Mouse (Mus musculus): ENCODE data around the gene Macrod2.

Gene Macrod2

DNA sequence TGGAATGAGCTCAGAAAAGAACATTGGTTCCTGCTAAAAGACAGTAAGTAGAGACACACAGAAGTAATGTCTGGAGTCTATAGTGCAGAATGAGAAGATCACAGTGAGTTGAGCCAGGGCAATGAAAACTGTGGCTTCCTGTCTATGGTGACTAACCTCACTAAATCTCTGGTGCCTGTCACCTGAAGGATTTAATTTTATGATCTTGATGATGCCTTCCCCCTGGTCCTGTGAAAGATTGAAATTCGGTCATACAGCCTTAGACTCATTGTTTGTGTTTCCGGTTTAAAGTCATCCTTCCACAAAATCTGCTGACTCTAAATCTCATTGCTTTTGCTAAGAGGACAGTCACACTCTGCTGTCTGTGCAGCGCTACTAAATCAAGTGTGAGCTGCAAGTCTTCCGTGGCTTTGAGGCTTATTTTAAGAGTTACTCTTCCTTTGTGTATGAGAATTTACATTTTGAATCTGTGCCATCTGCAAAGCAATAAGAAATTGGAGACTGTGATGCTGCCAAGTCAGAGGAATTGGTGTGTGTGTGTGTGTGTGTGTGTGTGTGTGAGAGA is 1836.0 kb downstream of the Macrod2 start:
- DNase-seq (ENCODE audit: low spot score): no peak

DNA sequence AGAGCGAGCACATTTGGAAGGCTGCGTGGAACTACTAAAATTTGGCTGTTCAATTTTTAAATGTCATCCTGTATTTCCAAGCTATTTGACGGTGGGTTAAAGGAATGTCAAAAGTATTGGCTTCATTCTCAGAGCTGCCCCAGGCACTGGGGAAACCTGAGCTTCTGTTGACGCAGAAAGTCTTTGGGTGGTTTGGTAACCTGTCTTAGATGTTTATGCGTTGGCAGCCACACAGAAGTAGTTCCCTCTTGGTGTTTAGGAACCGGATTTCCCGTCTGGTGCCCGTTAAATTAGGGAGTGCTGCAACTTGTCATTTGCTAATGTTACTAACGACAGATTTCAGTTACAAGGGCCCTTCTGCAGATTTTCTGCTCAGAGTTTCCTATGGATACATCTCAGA is 1837.7 kb downstream of the Macrod2 start:
- DNase-seq (ENCODE audit: low spot score): no peak

DNA sequence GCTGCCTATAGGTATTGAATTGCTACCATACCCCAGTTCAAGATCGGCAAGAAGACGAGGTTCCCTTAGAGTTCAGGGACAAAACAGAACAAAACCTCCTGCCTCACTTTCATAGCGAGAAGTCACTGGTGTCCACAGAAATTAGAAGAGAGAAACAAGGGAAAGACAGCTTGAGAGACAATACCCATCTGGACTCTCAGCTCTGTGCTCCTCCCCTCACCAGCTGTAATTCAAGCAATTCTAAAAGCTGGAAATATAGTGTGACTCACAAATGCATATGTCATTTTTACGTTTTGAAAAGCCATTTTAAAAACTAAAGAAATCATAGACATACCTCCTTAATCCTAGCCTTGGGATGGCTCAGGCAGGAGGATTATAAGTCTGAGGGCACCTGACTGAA is 1848.4 kb downstream of the Macrod2 start:
- DNase-seq (ENCODE audit: low spot score): no peak

DNA sequence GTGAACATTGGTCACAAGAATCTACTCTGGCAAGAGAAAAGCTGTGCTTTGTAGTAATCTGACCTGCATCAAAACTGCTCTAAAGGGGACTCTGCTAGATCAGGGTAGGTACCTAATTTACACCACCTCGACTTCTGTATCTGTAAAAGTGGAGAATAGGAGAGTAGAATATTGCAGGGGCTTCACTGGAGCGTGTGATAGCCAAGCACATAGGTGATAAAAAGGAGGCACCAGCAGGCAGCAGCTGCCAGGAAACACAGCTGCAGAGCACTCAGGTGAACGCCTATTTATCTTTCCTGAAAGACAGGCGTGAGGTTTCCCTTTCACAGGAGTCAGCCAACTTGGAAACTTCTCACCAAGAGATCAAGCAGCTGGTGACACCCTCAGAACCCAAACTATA is 1855.3 kb downstream of the Macrod2 start:
- DNase-seq (ENCODE audit: low spot score): no peak

DNA sequence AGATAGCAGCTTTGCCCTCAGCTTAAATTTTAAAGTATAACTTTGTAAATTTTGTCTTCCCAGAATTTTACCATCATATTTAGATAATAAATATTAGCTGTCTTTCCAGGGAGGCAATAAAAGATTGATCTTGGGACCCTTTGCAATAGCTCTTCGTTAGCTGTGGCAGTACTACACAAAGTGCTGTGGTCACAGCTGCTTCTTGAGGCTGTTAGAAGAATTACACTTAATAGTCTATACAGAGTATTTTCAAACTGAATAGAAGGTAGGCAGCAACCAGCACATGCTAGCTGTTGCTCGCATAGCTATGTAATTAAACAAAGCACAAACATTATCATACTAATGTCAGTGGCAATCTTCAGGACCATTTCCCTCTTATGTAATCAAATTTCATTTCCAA is 1856.4 kb downstream of the Macrod2 start:
- no peak for DNase-seq (ENCODE audit: low spot score)

DNA sequence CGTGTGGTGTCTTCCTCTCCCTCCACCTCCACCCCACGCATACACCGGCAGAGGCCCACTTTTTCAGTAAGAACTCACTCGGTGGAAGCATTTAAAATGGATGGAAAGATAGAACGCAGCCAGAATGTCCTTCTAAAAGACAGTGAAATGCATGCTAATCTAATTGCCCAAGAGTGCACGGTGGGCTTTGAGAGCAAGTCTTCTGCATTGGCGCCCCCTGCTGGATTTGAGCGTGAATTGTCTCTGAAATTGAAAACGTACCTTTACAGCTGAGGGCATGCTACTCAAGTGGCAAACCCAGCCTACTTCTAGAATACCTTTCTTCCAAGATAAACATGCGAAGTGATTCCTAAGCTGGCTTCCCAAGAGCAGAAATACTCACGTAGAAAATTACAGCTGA is 1858.8 kb downstream of the Macrod2 start:
- DNase-seq (ENCODE audit: low spot score): no peak

DNA sequence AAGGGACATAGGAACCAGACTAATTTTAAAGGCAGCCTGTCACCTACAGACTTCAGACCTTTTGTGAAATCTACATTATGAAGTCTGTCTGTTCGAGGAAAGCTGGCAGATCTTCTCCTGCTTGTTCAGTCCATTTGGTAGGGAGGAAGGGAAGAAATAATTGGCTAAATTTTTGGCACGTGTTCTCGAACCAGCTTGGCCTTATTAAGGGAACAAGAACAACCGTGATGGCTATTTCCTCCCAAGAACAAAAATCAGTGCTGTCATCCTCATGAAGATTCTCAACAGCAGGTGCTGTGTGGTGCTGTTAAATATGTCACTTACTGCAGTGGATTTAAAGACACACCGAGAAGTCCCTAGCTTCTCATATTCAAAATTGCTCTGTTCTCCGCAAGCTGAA is 1859.5 kb downstream of the Macrod2 start:
- DNase-seq (ENCODE audit: low spot score): no peak

DNA sequence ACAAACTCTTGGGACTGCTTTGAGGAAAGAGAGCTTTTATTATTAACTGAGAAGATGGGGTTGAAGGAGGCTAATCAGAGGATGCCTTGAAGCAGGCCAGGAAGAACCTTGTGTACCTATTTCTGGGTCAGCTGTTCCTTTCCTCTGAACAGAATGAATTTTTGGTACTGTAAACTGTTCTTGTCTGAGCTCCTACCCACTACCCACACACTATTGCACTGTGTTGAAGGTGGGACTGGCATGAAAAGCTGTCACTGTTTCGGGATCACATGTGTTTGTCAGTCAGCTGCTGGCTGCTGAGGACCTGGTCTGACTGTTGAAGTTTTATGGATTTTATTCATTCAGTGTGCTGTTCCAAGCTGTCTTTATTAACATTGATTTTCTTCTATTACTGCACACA is 1862.4 kb downstream of the Macrod2 start:
- DNase-seq (ENCODE audit: low spot score): no peak

DNA sequence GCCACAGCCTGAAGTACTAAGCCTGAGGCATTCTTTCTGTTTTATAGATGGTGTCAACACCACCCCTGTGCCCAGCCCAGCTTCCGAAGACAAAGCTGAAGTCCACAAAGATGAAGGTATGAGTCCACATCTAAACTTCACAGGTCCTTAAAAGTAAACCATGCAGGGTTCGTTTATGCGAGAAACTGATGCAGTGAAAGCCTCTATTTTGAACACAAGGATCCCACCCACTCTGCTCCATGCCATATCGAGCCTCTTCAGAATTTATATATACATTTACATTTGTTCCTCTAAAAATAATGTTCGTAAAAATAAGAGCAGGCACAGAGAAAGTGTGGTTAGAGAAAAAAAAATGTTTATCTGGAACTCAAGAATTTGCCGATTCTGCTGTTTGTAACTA is 1865.9 kb downstream of the Macrod2 start:
- DNase-seq (ENCODE audit: low spot score): no peak

DNA sequence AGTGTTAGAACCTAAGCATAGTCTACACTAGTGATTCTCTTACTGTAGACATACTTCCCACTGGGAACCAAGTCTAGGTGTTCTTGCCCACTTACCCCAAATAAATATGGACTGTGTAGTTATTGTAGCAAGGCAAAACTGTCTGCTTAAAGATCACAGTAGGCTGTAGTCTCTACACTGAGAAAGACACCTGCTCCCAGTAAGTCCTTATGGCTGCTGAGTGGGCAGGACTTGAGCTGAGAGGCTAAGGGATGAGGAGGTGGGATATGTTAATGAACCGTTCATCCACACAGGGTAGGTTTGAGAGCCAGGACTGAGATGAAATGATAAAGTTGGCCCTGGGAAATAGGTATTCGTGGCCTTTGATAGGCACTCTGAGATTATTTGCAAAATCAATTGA is 1869.6 kb downstream of the Macrod2 start:
- no peak for DNase-seq (ENCODE audit: low spot score)

DNA sequence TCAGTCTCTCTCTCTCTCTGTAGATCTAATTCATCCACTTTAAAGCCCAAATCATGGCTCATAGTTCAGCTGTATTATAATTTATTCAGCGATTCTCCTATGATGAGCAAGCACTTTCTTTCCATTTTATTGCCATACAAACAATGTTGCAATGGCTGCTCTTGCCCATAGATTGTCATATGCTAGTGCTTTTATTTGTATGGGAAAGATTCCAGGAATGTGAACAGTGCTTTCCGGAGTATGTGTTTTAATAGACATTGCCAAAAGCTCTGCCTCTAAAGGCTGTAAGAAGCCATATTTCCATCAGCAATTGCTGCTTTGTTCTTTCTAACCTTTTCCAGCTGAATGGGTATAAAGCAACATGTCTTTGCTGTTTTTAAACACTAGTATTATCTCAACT is 1872.7 kb downstream of the Macrod2 start:
- DNase-seq (ENCODE audit: low spot score): no peak

DNA sequence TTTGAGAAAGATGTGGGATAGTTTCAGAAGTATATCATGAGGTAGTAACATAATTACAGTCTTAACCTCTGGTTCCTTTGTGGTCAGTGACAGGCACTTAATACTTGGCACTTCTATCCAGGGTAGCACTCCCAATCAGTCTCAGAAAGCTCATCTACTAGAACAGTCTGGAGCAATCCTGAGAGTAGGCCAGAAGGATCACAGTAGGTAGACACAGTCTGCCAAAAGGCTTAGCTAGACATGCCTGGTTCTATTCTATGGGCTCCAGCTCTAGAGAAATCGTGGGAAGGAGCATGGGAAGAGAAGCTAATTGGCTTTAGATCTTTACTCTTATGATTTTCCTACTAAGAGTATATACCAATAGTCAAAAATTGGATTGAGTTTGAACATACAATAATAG is 1891.7 kb downstream of the Macrod2 start:
- no peak for DNase-seq (ENCODE audit: low spot score)

DNA sequence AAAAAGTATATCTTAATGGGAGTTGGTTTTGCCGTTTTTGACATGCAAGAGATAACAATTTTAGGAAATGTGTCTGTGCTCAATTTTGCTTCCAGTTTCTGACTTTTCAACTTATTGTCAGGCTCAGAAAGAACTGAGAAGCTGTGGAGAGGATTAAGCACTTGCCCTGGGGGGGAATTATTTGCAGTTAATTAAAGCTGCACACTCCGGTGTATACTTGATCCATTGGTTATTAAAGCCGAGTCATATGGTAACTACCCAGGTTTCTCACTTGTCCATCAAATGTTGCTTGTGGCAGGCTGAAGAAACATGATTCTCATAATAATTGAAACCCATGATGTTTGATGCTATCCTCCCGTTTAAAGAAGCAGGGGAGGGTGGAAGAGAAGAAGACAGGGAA is 1899.7 kb downstream of the Macrod2 start:
- no peak for DNase-seq (ENCODE audit: low spot score)

DNA sequence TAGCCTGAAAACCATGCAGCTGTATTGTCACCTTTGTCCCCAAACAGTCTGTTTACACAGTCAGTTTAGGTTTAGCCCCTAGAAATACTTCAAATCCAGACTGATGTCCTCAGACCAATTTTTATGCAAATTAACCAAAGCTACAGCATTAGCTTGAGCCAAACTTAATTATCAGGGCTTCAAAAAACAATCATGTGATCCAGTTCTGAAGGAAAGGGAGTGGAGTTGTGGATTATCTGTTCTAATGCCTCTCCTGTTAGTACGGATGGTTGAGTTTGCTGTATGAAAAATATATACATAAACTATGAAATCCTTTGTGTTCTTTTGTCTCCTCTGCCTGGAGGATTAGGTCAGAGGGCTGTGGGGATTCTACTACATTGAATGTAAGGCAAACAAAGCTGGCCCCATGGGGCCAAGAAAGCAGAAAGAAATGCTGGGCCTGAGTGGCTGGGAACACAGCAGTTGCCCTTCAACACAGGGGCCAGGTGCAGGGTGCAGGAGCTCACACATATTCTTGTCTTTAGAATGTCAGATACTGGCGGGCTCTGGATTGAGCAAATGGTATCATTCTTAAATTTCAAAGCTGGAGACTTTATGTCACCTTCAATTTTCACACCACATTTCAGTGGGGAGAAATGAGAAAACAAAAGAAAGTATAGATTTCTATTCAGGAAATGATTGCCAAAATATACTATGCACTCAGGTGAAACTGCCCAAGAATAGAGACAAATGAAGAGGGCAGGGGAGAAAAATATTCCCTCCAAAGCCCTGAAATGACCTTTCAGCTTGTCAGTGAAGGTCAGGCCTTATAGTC is 1908.2 kb downstream of the Macrod2 start:
- DNase-seq (ENCODE audit: low spot score): no peak

DNA sequence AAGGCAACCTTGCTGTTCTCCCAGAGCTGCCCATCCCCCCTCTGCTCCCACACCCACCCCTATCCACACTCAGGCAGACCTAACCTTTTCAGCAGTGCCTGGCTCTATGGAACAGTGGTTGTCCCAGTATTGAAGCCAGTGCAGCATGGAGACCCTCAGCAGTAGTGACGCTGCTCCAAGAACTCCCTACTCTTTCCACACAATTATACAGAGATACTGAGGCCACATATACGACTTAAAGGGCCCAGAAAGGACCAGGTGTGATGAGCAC is 1908.7 kb downstream of the Macrod2 start:
- no peak for DNase-seq (ENCODE audit: low spot score)

DNA sequence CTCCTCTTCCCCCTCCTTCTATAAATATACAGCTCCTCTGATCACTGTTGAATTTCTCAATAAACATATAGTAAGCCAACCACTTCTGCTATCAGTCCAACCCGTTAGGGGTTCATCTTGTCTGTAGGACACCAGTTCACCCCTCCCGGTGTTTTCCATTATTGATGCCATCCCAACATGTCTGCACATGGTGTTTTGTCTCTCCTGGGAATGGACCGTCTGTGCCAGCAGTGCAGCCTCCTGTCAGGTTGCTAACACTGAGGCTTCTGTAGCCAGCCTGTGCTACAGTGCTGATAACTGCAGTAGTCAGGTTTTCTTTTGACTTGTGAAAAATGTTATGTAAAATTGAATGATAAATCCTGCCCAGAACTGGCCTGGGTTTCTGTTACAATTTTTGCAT is 1928.0 kb downstream of the Macrod2 start:
- DNase-seq (ENCODE audit: low spot score): no peak

DNA sequence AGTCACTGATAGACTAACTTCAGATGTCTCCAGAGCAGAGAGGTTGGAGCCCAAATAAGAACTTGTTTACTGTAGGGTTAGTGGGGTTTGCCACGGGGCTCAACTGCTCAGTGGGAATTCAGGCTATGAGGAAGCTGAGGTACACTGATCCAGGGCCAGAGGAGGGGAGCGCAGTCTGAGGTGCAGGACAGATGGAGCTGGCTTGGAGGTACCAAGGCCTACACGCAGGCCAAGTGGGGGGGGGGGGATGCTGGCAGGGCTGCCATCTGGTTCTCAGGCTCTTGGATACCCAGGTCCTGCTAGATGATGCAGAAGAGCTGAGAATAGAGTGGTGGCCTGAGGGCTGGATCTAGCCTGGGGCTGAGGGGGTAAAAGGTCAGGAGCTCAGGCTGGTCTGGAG is 1931.6 kb downstream of the Macrod2 start:
- no peak for DNase-seq (ENCODE audit: low spot score)

DNA sequence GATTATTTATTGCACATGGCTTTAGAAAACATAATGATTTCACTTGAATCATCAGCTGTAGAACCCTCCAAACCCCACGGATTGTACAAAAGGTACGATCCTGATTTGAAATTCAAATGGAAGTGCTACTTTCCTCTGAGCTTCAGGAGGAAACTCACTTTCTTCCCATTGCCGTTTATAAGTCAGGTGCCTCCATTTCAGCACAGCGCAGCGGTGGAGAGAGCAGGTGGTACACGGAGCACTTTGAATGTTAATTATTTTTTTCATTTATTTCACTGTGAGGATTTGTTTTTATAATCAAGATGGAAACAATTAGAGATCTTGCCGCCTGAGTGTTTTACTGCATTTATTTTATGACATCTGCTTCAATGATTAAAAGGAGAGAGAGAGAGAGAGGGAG is 1934.7 kb downstream of the Macrod2 start:
- DNase-seq (ENCODE audit: low spot score): no peak

DNA sequence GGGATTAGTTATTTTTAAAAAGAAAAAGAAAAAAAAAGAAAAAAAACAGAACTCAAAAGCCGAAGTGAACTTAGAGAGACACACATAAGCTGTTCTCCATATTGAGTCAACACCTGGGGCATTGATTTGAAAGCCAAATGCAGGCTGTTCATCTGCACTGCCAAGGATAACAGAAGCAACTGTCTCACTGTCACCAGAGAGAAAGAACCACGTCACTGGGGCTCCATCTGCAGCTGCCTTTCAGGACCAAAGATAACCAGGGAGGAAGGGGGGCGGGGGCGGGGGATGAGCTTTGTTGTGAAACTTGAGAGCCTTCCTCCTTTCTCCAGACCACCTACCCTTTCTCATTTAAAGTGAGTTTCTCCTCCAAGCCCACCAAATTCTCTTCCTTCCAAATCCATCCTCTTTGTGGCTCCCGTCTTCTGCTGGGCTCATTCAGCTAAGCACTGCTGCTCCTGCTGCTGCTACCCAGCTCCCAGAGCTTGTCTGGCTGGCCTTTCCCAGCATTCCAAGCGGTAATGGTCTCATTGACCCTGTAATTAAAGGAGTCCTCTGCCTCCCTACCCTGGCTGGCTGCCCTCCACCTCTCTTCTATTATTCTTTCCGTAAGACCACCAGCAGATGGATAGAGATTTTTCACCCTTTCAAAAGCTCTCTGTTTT is 1939.5 kb downstream of the Macrod2 start:
- DNase-seq (ENCODE audit: low spot score): no peak

DNA sequence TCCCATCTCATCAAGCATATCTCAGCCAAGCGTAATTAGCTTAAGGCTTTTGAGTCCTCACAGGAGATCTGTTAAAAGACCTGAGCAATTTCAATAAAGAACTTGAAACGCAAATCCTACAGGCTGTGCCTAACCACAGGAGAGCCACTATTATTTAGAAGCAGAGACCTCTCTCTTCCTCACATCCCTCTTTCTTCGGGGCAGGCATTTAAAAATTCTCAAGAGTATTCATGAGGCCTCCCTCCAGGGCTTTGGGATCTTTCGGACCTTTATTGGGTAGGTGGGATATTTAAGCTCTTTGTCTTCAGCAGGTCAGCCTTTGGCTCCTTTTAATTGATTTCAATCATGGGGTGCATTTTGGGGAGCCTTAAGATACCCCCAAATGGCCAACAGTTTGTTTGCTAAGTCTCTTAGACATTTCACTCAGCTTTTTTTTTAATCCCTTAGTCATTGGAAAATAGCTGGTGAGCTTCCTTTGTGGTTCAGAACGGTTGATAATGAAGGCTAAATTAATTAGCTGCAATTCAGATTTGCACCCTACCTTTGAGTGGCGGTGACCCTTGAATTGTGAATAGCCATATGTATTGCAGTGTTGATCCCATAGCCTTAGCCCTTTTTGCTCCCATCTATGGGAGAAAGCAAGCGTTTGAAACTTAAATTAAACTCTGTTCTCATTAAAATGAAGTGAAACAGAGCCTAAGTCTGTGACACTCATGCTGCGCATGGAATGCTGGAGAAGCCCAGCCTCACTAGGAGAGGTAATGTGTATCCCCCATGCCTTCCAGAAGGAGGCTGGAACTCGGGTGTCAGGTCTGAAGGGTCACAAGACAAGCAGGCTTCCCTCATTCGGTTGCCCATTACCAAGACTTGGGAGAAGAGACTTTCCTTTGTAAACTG is 1940.2 kb downstream of the Macrod2 start:
- DNase-seq (ENCODE audit: low spot score): no peak

DNA sequence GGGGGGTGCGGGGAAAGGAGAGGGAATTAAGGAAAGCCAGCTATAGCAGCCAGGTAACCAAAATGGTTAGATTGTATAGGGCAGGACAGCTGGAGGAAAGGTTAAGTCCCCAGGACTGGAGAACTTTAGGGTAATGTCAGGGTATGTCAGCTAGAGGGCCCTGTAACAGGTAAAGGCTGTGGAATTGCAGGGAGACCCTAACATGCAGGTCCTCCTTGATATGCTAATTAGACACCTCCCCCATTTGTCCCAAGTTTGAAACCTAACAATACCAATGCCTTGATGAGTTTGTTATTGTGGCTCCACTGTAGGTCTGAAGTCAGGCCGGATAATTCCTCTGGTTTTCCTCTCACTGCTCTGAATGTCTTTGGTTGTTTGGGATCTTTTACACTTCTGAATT is 1948.9 kb downstream of the Macrod2 start:
- DNase-seq (ENCODE audit: low spot score): no peak

DNA sequence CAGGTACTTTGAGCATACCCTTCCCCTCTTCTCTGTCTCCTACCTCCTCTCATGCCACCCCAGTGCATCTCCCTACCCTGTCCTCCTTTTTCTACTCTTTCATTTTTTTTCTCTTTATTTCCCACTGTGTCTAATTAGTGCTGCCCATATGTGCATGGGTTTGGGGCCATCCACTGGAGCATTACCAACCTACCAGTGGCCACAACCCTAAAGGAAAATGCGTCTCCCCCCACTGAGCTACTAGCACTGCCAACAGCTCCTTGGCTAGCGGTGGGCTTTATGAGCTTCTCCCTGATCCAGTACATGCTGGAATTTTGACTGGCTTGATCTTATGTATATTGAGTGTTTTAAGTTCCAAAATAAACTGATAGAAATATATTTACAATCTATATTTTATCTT is 1949.6 kb downstream of the Macrod2 start:
- no peak for DNase-seq (ENCODE audit: low spot score)

DNA sequence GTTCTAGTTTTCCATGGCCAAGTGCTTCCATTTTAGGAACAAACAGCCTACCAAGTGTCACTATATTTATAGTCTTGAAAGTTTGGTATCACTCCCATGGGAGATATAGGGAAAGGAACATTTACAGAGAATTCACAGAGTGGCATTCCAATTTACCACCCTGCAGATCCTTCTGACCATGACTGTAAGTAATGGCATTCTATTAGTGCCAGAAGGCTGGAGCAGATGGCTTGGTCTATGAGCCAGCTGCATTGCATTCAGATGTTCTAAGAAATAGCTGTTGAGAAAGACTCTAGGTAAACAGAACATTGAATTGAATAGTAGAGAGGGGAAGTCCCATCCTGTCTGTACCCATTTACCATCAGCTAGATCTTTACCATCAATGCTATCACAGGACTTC is 1954.7 kb downstream of the Macrod2 start:
- no peak for DNase-seq (ENCODE audit: low spot score)
